9 mouse cellular contexts compared by ENCODE assay signal in genomic region chr2:25318971-25319773, GRCm38 (mm10). TPM values are rescaled to one million over a fixed set of nuclear protein-coding genes. Genes with fewer than 3 reads are reported as not detected.
A peak's percentile ranks its signal among the peaks of the same experiment; 100 is the strongest.
DNase-seq lines count a peak whose midpoint lies in the region; ATAC-seq lines count a peak whose summit lies in the region.
"Had no signal": no experiment of that assay in that cellular context is flagged by ENCODE, and none has a peak within 500 bp of the region (broad histone marks: within the 10 kb centered on the region; RNA-seq: fewer than 3 reads in every experiment).

Gene Grin1 (minus strand): TSS chr2:25319187.

- DNase-seq in cerebellum, adult 8-10 months, result peak; percentile 84
- DNase-seq in frontal cortex, postnatal 10 days (ENCODE audit: low spot score in 2 of 2), result peak; percentile 86 to 87
- peak; percentile 90 for DNase-seq in intestine, embryonic 14.5 days (ENCODE audit: low spot score)
- peak; percentile 92 to 97 for DNase-seq in left cerebral cortex, postnatal 14 days (ENCODE audit: low spot score in 2 of 2)
- DNase-seq in right cerebral cortex, postnatal 10 days (ENCODE audit: low spot score in 2 of 2), result peak; percentile 95 to 96

- H3K4me1 ChIP-seq in intestine, embryonic 14.5 days (replicated peaks; ENCODE audit: control insufficient read depth, insufficient read depth, low read length), result peaks cover 3% of the 10 kb centered on the region; the same call in 1 of the 2 replicates

- H3K9ac ChIP-seq in intestine, embryonic 14.5 days (ENCODE audit: low read length), result no peak within 1 kb of the TSS

- H3K36me3 ChIP-seq in intestine, embryonic 14.5 days (ENCODE audit: control insufficient read depth, insufficient read depth, low read length), result no peaks in the 10 kb centered on the region

- no peak within 1 kb of the TSS for H3K27ac ChIP-seq in intestine, embryonic 14.5 days (ENCODE audit: low read depth)

- intact Hi-C loops in left cerebral cortex, postnatal 14 days (cut with DNase I), result no loop called here

- H3K27me3 ChIP-seq in intestine, embryonic 14.5 days (replicated peaks; ENCODE audit: control insufficient read depth, insufficient read depth, low read length), result peaks cover 43% of the 10 kb centered on the region

- peak within 1 kb of the TSS; percentile 49 for H3K4me2 ChIP-seq in intestine, embryonic 14.5 days (ENCODE audit: low read length)

- peak; percentile 19 for ATAC-seq in activated CD4-positive, CD25-positive, alpha-beta regulatory T cell, adult 4 months
- ATAC-seq in intestine, embryonic 14.5 days (replicated peaks; ENCODE audit: low FRiP score, low TSS enrichment, low read depth), result peak; percentile 76
- peak; percentile 91 for ATAC-seq in megakaryocyte progenitor cell, adult 5-6 weeks (replicated peaks; ENCODE audit: poor library complexity)
- ATAC-seq in erythroblast, adult 5-6 weeks (replicated peaks; ENCODE audit: low FRiP score, poor library complexity, severe bottlenecking), result no peak

- H3K9me3 ChIP-seq in intestine, embryonic 14.5 days (ENCODE audit: control insufficient read depth, low read length), result no peaks in the 10 kb centered on the region

- H3K4me3 ChIP-seq in intestine, embryonic 14.5 days (ENCODE audit: low read depth, low read length), result peak within 1 kb of the TSS; percentile 31
- H3K4me3 ChIP-seq: erythroblast, embryonic 14.5 days had no signal

- 9% methylated on average over 58 of the region's 58 CpGs for WGBS in intestine, embryonic 14.5 days

RNA-seq across cellular contexts. Expression of gene Grin1, which starts in this region (rescaled TPM):
- not detected for polyA plus RNA-seq in activated CD4-positive, CD25-positive, alpha-beta regulatory T cell, adult 4 months (2017; shearing (Covaris generic))
- polyA plus RNA-seq in intestine, embryonic 14.5 days (2014; fragmentation: Nextera tagmentation; extraction: Ambion mirVana), result 2.1 and 2.4 TPM in 2 replicates
- 100 to 1,000 TPM; 477 to 493 TPM for total RNA-seq in left cerebral cortex, postnatal 14 days (2021)
- not detected in 2 replicates for total RNA-seq in megakaryocyte progenitor cell, adult 5-6 weeks (2015)
- not detected in 2 replicates for total RNA-seq in megakaryocyte progenitor cell, adult 5-6 weeks (2017)
- total RNA-seq in erythroblast, adult 5-6 weeks (2015; ENCODE audit: low replicate concordance), result not detected in 2 replicates
- total RNA-seq in erythroblast, adult 5-6 weeks (2017; ENCODE audit: low replicate concordance), result not detected in 2 replicates
- polyA plus RNA-seq: erythroblast, embryonic 14.5 days had no signal

Comparison
In these comparisons a context has a peak if more than half of its experiments do, and no peak if none do; other contexts are left out.
1. RNA of gene Grin1 (total RNA-seq): 477 to 493 TPM in left cerebral cortex, postnatal 14 days; not detected in megakaryocyte progenitor cell, adult 5-6 weeks and not detected in erythroblast, adult 5-6 weeks; every median in the first group is over 100 times any median in the second.
2. Peak in ATAC-seq in activated CD4-positive, CD25-positive, alpha-beta regulatory T cell, adult 4 months; RNA of the gene not detected or under 1 TPM.
3. Peak in ATAC-seq in megakaryocyte progenitor cell, adult 5-6 weeks; RNA of the gene not detected or under 1 TPM.
4. Peak in every context shown above with its lines, with median percentiles within 50 percentile points of each other: DNase-seq.